Mouse (Mus musculus) right cerebral cortex, postnatal 14 days (tissue): ENCODE data around the gene Krtap10-4.
"Not testable (repeated sequence)": the region's sequence is repeated elsewhere in the genome, so short reads cannot be mapped to it uniquely, and the experiment has no call there.

Experiments
- DNase-seq: peaks from one replicate; pipeline ENCODE4 v3.0.0; 2022

Gene Krtap10-4

GRCm38 (mm10) chr10:77826951-77827350 is at the start of gene Krtap10-4:
TSS of gene Krtap10-4 (minus strand) at chr10:77827095.
- no peak for DNase-seq

DNA sequence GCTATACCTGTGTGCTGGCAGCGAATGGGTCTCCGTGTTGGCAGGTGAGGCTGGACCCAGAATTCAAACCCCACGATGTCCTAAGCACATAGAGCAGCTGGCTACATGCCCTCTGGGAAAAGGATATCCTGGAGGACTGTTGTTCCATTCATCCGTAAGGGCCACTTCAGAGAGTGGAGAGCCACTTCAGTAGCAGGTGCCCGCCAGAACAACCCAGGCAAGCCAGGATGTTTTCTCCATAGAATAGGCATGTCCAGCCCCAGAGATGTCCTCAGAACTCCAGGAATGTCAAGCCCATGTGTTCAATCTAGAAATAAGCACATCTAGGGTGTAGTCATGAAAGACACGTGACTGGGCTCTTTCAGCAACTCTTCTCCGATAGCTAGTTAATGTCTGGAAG is 42.8 kb upstream of the Krtap10-4 start:
- DNase-seq: no peak

DNA sequence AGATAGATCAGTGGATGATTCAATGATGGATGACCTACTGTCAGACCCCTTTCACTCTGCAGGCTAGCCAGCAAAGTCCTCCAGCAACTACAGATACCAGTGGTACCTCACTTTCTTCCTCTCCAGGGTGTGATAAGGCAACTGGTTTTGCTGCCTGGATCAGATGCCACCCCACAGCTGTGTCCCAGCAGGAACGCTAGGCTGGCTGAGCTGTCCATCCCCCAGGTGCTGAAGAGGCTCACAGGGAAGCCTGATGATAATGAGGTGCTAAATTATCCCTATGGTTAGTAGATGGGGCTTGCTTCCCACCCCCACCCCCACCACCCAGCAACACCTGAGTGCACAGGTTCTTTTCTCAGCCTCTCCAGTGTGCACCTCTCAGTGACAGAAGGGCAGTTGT is 40.7 kb upstream of the Krtap10-4 start:
- no peak for DNase-seq

GRCm38 (mm10) chr10:77864762-77865143 is 37.9 kb upstream of the Krtap10-4 start:
- no peak for DNase-seq

DNA sequence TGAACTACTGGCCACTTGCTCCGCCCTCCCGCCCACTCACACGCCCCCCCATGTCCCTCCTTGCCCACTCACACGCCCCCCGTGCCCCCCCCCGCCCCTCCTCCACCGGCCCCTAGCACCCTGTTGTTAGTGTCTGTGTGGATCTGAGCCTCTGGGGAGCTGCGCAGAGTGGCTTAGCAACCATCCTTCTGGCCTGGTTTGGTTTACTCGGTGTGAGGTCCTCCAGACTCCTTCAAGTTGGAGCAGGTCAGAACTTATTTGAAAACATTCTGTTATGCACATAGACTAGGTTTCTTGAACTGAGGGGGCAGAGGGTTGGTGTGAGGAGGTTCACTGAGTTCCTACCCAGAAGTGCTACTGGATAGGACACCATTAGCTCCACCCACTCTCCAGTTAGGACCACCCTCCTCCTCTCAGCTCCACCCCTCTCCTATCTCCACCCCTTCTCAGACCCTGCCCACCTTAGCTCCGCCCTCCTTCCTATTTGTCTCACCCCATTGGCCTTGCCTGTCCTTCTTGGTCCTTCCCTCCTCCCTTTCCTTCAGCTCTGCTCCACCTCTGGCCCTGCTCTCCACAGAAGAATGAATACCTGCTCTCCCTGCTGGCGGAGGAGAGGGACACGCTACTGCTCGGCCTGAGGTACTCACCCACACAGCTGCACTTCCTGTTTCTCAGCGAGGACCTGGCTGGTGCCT is 37.3 kb upstream of the Krtap10-4 start:
- DNase-seq: no peak

GRCm38 (mm10) chr10:77861675-77862074 is 34.8 kb upstream of the Krtap10-4 start, which contains the start of gene Gm3285:
TSS of gene Gm3285 (plus strand) at chr10:77861975.
- DNase-seq: no peak

DNA sequence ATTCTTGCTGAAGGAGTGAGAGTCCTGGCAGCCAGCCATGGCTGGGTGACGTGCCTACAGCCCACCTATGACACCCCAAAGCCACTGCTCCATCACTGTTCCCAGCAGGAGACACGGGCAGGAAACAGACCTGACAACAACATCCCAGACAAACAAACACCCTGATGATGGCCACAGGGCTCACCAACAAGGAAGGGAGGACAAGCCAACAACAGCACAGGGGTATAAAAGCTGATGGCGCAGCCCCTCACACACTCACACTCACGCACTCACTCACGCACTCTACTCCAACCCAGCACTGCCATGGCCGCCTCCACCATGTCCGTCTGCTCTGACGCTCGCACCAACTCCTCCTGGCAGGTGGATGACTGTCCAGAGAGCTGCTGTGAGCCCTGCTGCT is 25.7 kb upstream of the Krtap10-4 start, which contains the start of gene Gm10318:
Gene Gm10318 (plus strand): TSS at position 301 of the 400 bp plus-strand sequence.
- DNase-seq: no peak

GRCm38 (mm10) chr10:77847538-77847937 is 20.6 kb upstream of the Krtap10-4 start:
- no peak for DNase-seq

DNA sequence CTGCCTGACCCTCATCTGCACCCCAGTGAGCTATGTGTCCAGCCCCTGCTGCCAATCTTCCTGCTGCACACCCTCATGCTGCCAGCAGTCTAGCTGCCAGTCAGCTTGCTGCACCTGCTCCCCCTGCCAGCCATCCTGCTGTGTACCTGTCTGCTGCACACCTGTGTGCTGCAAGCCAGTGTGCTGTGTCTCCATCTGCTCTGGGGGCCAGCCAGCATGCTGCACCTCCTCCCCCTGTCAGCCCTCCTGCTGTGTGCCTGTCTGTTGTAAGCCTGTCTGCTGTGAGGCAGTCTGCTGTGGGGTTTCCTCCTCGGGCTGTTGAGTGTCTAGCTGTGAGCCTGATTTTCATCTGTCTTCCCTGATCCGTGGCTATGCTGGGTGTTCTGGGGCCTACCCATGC is 20.1 kb upstream of the Krtap10-4 start:
- DNase-seq: no peak

DNA sequence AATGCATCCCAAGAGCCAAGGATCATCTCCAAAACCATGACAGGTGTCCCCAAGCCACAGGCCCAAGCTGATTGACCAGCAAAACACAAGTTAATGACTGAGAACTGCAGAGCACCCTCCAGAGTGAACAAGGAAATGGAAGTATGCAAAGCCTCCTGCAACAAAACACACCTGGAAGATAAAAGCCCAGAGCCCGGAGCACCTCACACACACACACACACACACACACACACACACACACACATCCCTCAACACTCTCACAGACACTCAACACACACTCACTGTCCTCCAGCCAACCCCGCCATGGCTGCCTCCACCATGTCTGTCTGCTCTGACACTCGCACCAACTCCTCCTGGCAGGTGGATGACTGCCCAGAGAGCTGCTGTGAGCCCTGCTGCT is 19.6 kb upstream of the Krtap10-4 start, which contains the start of gene Gm36176:
Gene Gm36176 (plus strand): TSS at position 301 of the 400 bp plus-strand sequence.
- no peak for DNase-seq

- DNase-seq: no peak
Measured at GRCm38 (mm10) chr10:77839006-77839405, 12.1 kb upstream of the Krtap10-4 start.

GRCm38 (mm10) chr10:77835647-77836046 is 8.8 kb upstream of the Krtap10-4 start, which contains the start of gene Krtap10-10:
TSS of gene Krtap10-10 (plus strand) at chr10:77835947.
- no peak for DNase-seq

DNA sequence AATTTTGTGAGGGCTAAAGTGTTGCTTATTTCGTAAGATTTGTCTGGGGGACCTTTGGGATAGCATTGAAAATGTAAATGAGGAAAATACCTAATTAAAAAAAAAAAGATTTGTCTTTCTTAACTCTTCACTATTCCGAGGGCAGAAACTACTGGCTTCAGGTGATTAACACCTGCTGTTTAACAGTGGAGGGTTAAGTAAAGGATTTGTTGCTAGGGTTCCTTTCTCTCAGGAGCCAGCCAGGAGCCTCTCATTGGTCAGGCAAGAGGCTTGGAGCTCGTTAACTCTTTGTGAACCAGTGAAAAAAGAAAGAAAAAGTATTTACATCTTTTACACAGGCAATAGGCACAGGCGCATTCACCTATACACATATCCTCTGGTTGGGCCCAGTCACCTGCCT is 7.7 kb downstream of the Krtap10-4 start:
- DNase-seq: no peak

- DNase-seq: no peak
Measured at GRCm38 (mm10) chr10:77818523-77818922, 8.4 kb downstream of the Krtap10-4 start.

GRCm38 (mm10) chr10:77815514-77815913 is 11.4 kb downstream of the Krtap10-4 start:
- DNase-seq: peak; percentile 37

DNA sequence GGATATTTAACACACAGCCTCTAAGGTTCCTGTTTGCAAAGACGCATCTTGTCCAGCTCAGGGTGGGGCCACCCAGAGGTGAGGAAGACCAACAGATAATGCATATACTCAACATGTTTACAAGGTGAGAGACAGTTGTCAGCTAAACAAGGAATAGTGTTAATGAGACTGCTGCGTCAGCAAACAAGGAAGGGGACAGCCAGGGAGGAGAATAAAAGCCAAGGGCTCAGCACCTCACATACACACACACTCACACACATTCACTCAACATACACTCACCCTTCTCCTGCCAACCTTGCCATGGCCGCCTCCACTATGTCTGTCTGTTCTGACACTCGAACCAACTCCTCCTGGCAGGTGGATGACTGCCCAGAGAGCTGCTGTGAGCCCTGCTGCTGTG is 12.5 kb downstream of the Krtap10-4 start, which contains the start of gene Gm2696:
Gene Gm2696 (plus strand): TSS at position 301 of the 400 bp plus-strand sequence.
- no peak for DNase-seq

- no peak for DNase-seq
Measured at GRCm38 (mm10) chr10:77811743-77812142, 15.2 kb downstream of the Krtap10-4 start, which contains the start of gene Gm9507. TSS of gene Gm9507 (minus strand) at chr10:77811843.

- DNase-seq: no peak
Measured at GRCm38 (mm10) chr10:77804095-77804494, 22.8 kb downstream of the Krtap10-4 start.

DNA sequence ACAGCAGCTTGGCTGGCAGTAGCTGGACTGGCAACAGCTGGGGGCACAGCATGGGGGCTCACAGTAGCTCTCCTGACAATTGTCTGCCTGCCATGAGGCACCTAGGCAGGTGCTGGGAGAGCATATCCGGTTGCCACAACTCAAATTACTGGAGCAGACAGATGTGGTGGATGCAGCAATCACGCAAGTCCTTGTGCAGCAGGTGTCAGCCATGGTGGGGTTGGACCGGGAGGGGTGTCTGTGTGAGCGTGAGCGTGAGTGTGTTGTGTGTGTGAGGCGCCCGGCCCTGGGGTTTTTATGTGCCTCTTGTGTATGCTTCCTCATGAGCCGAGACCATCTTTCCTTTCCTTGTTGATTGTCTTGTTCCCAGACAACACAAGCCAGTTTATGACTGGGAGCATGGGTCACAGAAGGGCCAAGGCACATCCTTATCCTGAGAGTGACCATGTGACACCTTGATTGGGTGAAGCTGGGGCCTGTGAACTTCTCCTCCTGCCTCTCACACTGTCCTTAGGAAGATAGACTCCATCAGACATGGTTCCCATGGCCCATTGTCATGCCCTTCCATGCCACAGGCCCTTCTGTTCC is 27.9 kb downstream of the Krtap10-4 start, which contains the start of gene Gm19668:
Gene Gm19668 (minus strand): TSS at position 213 of the 588 bp plus-strand sequence.
- no peak for DNase-seq

- not testable (repeated sequence) for DNase-seq
Measured at GRCm38 (mm10) chr10:77798164-77798920, 28.6 kb downstream of the Krtap10-4 start.

DNA sequence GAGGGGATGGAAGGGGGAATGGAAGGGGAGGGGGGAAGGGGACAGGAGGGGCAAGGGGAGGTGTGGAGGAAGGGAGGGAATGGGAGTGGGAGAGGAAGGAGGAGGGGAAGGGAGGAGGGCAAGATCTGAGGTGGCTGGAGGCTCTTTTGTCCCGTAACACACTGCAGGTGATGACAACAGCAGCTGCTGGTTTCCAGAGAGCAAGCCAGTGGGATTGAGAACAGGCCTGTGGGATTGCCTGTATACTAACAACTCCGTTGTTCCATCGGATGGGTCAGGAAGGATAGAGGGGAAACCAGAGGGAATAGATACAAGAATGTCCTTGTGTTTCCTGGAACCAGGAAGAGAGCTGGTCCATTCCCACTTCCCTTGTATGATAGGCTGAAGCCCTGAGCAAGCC is 29.2 kb downstream of the Krtap10-4 start:
- DNase-seq: no peak

DNA sequence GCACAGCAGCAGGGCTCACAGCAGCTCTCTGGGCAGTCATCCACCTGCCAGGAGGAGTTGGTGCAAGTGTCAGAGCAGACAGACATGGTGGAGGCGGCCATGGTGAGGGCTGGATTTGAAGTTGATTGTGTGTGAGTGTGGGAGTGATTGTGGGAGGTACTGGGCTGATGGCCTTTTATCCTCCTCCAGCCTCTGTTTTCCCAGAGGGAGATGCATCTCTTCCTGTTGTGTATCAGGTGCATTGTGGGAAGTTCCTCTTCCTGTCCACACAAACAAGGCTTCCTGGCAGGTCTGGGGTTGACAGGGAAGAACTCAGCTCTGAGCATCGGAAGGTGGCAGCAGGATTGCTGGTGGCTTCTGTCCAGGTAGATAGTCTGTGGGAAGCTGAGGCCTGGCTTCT is 31.9 kb downstream of the Krtap10-4 start, which contains the start of gene Gm9639:
Gene Gm9639 (minus strand): TSS at position 101 of the 400 bp plus-strand sequence.
- no peak for DNase-seq

DNA sequence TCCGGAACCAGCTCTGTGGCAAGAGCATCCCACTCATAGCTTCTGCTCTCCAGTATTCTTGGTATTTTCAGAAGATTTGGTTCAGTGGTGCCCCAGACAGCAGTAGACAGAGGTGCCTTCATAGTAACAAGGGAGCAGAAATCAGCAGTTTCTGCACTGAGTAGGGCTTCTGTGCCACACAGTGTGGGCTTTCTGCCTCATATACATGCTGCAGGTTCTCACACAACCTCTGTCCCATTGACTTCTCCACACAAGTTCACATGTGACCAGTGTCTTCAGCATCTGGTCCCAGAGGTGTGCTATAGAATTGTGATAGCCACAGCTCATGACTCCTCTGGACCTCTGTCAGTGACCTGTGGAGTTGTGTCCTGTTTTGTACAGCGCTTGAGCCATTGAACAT is 38.3 kb downstream of the Krtap10-4 start:
- no peak for DNase-seq
